Mouse (Mus musculus): Measurements from ENCODE around the gene Ndufs6. TPM values are rescaled to one million over a fixed set of nuclear protein-coding genes. Genes with fewer than 3 reads are reported as not detected.

Ndufs6 gene
- polyA plus RNA-seq, 1 experiment from 2014 or later = 443 TPM

GRCm38 (mm10) chr13:73290206-73290605 is 38.1 kb downstream of the Ndufs6 start:
- H3K36me3 ChIP-seq (ENCODE audit: control insufficient read depth, insufficient read depth, low read length) = no peaks in the 10 kb centered on the region
- 87% methylated on average over 6 of the region's 6 CpGs for WGBS
- H3K4me1 ChIP-seq (ENCODE audit: control insufficient read depth, insufficient read depth, low read length) = no peaks in the 10 kb centered on the region

GRCm38 (mm10) chr13:73283534-73283933 is 44.8 kb downstream of the Ndufs6 start:
- Histone ChIP-seq H3K4me2 (ENCODE audit: low read length) (no peak overlapping the region), H3K27me3 (replicated peaks; ENCODE audit: control insufficient read depth, insufficient read depth, low read length) (no peaks in the 10 kb centered on the region), H3K9ac (ENCODE audit: low read length) (no peak overlapping the region), H3K4me1 (ENCODE audit: control insufficient read depth, insufficient read depth, low read length) (no peaks in the 10 kb centered on the region), H3K27ac (ENCODE audit: low read depth, low read length) (no peak overlapping the region), H3K9me3 (replicated peaks; ENCODE audit: control insufficient read depth, low read length) (no peaks in the 10 kb centered on the region), H3K4me3 (ENCODE audit: low read depth, low read length) (no peak overlapping the region), H3K36me3 (ENCODE audit: control insufficient read depth, insufficient read depth, low read length) (no peaks in the 10 kb centered on the region)
- no peak for DNase-seq (ENCODE audit: low spot score)
- ATAC-seq = no peak
- WGBS = 88% methylated on average over 1 of the region's 1 CpGs

More at GRCm38 (mm10) chr13:73290206-73290605, 38.1 kb downstream of the Ndufs6 start:
- Histone ChIP-seq H3K9me3 (replicated peaks; ENCODE audit: control insufficient read depth, low read length) (no peaks in the 10 kb centered on the region), H3K4me3 (ENCODE audit: low read depth, low read length) (no peak overlapping the region), H3K27ac (ENCODE audit: low read depth, low read length) (no peak overlapping the region), H3K9ac (ENCODE audit: low read length) (no peak overlapping the region), H3K4me2 (ENCODE audit: low read length) (no peak overlapping the region), H3K27me3 (replicated peaks; ENCODE audit: control insufficient read depth, insufficient read depth, low read length) (no peaks in the 10 kb centered on the region)
- ATAC-seq (no peak), DNase-seq (ENCODE audit: low spot score) (no peak)

- no peaks in the 10 kb centered on the region for H3K4me1 ChIP-seq (ENCODE audit: control insufficient read depth, insufficient read depth, low read length)
- no peak for ATAC-seq
Observed at GRCm38 (mm10) chr13:73282407-73282806, 45.9 kb downstream of the Ndufs6 start.

GRCm38 (mm10) chr13:73279196-73279595 is 49.1 kb downstream of the Ndufs6 start:
- Histone ChIP-seq H3K27me3 (replicated peaks; ENCODE audit: control insufficient read depth, insufficient read depth, low read length) (peaks cover 6% of the 10 kb centered on the region), H3K4me1 (ENCODE audit: control insufficient read depth, insufficient read depth, low read length) (no peaks in the 10 kb centered on the region), H3K9ac (ENCODE audit: low read length) (no peak overlapping the region), H3K4me3 (ENCODE audit: low read depth, low read length) (no peak overlapping the region), H3K36me3 (ENCODE audit: control insufficient read depth, insufficient read depth, low read length) (no peaks in the 10 kb centered on the region), H3K4me2 (ENCODE audit: low read length) (no peak overlapping the region), H3K9me3 (replicated peaks; ENCODE audit: control insufficient read depth, low read length) (no peaks in the 10 kb centered on the region), H3K27ac (ENCODE audit: low read depth, low read length) (no peak overlapping the region)
- DNase-seq (ENCODE audit: low spot score) (no peak), ATAC-seq (no peak)
- 74% methylated on average over 1 of the region's 1 CpGs for WGBS

More at GRCm38 (mm10) chr13:73282407-73282806, 45.9 kb downstream of the Ndufs6 start:
- H3K27ac ChIP-seq (ENCODE audit: low read depth, low read length) = no peak overlapping the region
- no peak overlapping the region for H3K9ac ChIP-seq (ENCODE audit: low read length)
- H3K27me3 ChIP-seq (replicated peaks; ENCODE audit: control insufficient read depth, insufficient read depth, low read length) = no peaks in the 10 kb centered on the region
- no peak overlapping the region for H3K4me2 ChIP-seq (ENCODE audit: low read length)
- H3K9me3 ChIP-seq (replicated peaks; ENCODE audit: control insufficient read depth, low read length) = no peaks in the 10 kb centered on the region
- DNase-seq (ENCODE audit: low spot score) = no peak
- H3K4me3 ChIP-seq (ENCODE audit: low read depth, low read length) = no peak overlapping the region
- WGBS = 81% methylated on average over 2 of the region's 2 CpGs
- H3K36me3 ChIP-seq (ENCODE audit: control insufficient read depth, insufficient read depth, low read length) = no peaks in the 10 kb centered on the region

- ATAC-seq (no peak), DNase-seq (ENCODE audit: low spot score) (no peak)
- Histone ChIP-seq H3K27ac (ENCODE audit: low read depth, low read length) (no peak overlapping the region), H3K27me3 (replicated peaks; ENCODE audit: control insufficient read depth, insufficient read depth, low read length) (peaks cover 20% of the 10 kb centered on the region), H3K4me1 (ENCODE audit: control insufficient read depth, insufficient read depth, low read length) (no peaks in the 10 kb centered on the region), H3K4me2 (ENCODE audit: low read length) (no peak overlapping the region), H3K9ac (ENCODE audit: low read length) (no peak overlapping the region), H3K9me3 (replicated peaks; ENCODE audit: control insufficient read depth, low read length) (no peaks in the 10 kb centered on the region), H3K4me3 (ENCODE audit: low read depth, low read length) (no peak overlapping the region), H3K36me3 (ENCODE audit: control insufficient read depth, insufficient read depth, low read length) (no peaks in the 10 kb centered on the region)
- WGBS = 77% methylated on average over 1 of the region's 1 CpGs
Observed at GRCm38 (mm10) chr13:73277797-73278196, 50.5 kb downstream of the Ndufs6 start.

GRCm38 (mm10) chr13:73277361-73277760 is 51.0 kb downstream of the Ndufs6 start:
- H3K9ac ChIP-seq (ENCODE audit: low read length) = no peak overlapping the region
- no peaks in the 10 kb centered on the region for H3K9me3 ChIP-seq (replicated peaks; ENCODE audit: control insufficient read depth, low read length)
- H3K4me2 ChIP-seq (ENCODE audit: low read length) = no peak overlapping the region
- H3K4me1 ChIP-seq (ENCODE audit: control insufficient read depth, insufficient read depth, low read length) = no peaks in the 10 kb centered on the region
- H3K4me3 ChIP-seq (ENCODE audit: low read depth, low read length) = no peak overlapping the region
- 86% methylated on average over 6 of the region's 6 CpGs for WGBS
- H3K27ac ChIP-seq (ENCODE audit: low read depth, low read length) = no peak overlapping the region
- peaks cover 24% of the 10 kb centered on the region for H3K27me3 ChIP-seq (replicated peaks; ENCODE audit: control insufficient read depth, insufficient read depth, low read length)
- DNase-seq (ENCODE audit: low spot score) (no peak), ATAC-seq (no peak)
- no peaks in the 10 kb centered on the region for H3K36me3 ChIP-seq (ENCODE audit: control insufficient read depth, insufficient read depth, low read length)

GRCm38 (mm10) chr13:73273536-73273935 is 54.8 kb downstream of the Ndufs6 start:
- no peak overlapping the region for H3K9ac ChIP-seq (ENCODE audit: low read length)
- ATAC-seq (no peak), DNase-seq (ENCODE audit: low spot score) (no peak)
- no peak overlapping the region for H3K27ac ChIP-seq (ENCODE audit: low read depth, low read length)
- H3K9me3 ChIP-seq (replicated peaks; ENCODE audit: control insufficient read depth, low read length) = no peaks in the 10 kb centered on the region
- H3K4me1 ChIP-seq (ENCODE audit: control insufficient read depth, insufficient read depth, low read length) = peaks cover 4% of the 10 kb centered on the region
- peaks cover 61% of the 10 kb centered on the region for H3K27me3 ChIP-seq (replicated peaks; ENCODE audit: control insufficient read depth, insufficient read depth, low read length)
- H3K36me3 ChIP-seq (ENCODE audit: control insufficient read depth, insufficient read depth, low read length) = no peaks in the 10 kb centered on the region
- 8% methylated on average over 1 of the region's 1 CpGs for WGBS
- H3K4me3 ChIP-seq (ENCODE audit: low read depth, low read length) = no peak overlapping the region
- no peak overlapping the region for H3K4me2 ChIP-seq (ENCODE audit: low read length)

- Histone ChIP-seq H3K36me3 (ENCODE audit: control insufficient read depth, insufficient read depth, low read length) (no peaks in the 10 kb centered on the region), H3K4me3 (ENCODE audit: low read depth, low read length) (no peak overlapping the region), H3K27me3 (replicated peaks; ENCODE audit: control insufficient read depth, insufficient read depth, low read length) (peaks cover 68% of the 10 kb centered on the region), H3K9ac (ENCODE audit: low read length) (no peak overlapping the region), H3K27ac (ENCODE audit: low read depth, low read length) (no peak overlapping the region), H3K9me3 (replicated peaks; ENCODE audit: control insufficient read depth, low read length) (no peaks in the 10 kb centered on the region), H3K4me1 (ENCODE audit: control insufficient read depth, insufficient read depth, low read length) (peaks cover 4% of the 10 kb centered on the region), H3K4me2 (ENCODE audit: low read length) (no peak overlapping the region)
- ATAC-seq (no peak), DNase-seq (ENCODE audit: low spot score) (no peak)
Observed at GRCm38 (mm10) chr13:73272794-73273282, 55.5 kb downstream of the Ndufs6 start.

- DNase-seq (ENCODE audit: low spot score) (peak; percentile 41), ATAC-seq (no peak)
- H3K9ac ChIP-seq (ENCODE audit: low read length) = 0 out of 2 replicates have a peak overlapping the region, but pooled peaks have one; percentile 25
Observed at GRCm38 (mm10) chr13:73271336-73272242, 56.8 kb downstream of the Ndufs6 start.

More at GRCm38 (mm10) chr13:73271336-73272242, 56.8 kb downstream of the Ndufs6 start:
- H3K27me3 ChIP-seq (replicated peaks; ENCODE audit: control insufficient read depth, insufficient read depth, low read length) = peaks cover 81% of the 10 kb centered on the region
- under 1% methylated on average over 53 of the region's 53 CpGs for WGBS
- H3K9me3 ChIP-seq (replicated peaks; ENCODE audit: control insufficient read depth, low read length) = no peaks in the 10 kb centered on the region
- H3K36me3 ChIP-seq (ENCODE audit: control insufficient read depth, insufficient read depth, low read length) = no peaks in the 10 kb centered on the region
- H3K27ac ChIP-seq (ENCODE audit: low read depth, low read length) = no peak overlapping the region
- peaks cover 4% of the 10 kb centered on the region for H3K4me1 ChIP-seq (ENCODE audit: control insufficient read depth, insufficient read depth, low read length)
- H3K4me2 ChIP-seq (ENCODE audit: low read length) = peak overlapping the region; percentile 43
- peak overlapping the region; percentile 19 for H3K4me3 ChIP-seq (ENCODE audit: low read depth, low read length)
